Mouse (Mus musculus): Measurements from ENCODE around the gene Gm20388.

Gene Gm20388

DNA sequence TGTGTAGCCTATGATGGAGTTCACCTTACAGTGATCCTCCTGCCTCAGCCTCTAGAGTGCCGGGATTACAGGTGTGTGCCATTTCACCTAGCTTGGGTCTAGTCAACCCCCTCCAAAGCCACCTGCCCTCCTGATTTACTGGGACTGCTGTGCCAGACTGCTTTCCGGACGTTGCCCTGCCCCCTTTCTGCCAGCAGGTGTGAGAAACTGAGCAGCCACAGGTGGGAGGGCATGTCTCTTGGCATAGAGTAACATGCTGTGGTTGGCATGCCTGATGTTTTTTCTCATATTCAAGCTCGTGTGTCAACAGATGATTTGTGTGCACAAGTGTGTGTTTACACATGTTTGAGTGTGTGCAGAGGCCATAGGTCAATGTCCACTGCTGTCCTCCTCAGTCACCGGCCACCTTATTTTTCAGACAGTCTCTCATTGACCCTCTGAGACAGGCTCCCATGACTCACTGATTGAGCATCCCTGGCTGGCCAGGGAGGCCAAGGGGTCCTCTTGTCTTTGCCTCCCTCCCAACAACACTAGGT, 333.3 kb downstream of the Gm20388 start:
- no peak for DNase-seq

DNA sequence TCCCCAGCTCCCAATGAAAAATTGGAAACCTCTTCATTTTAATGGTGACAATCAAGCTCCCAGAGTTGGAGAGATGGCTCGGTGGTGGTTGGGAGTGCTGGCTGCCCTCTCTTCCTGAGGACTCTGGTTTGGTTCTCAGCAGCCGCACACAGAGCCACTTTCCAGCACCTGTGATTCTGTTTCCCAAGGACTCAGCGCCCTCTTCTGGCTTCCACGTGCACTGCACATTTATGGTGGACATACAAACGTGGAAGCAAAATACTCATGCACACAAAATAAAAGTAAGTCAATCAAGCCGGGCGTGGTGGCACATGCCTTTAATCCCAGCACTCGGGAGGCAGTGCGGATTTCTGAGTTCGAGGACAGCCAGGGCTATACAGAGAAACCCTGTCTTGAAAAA, 333.9 kb downstream of the Gm20388 start:
- DNase-seq = no peak

DNA sequence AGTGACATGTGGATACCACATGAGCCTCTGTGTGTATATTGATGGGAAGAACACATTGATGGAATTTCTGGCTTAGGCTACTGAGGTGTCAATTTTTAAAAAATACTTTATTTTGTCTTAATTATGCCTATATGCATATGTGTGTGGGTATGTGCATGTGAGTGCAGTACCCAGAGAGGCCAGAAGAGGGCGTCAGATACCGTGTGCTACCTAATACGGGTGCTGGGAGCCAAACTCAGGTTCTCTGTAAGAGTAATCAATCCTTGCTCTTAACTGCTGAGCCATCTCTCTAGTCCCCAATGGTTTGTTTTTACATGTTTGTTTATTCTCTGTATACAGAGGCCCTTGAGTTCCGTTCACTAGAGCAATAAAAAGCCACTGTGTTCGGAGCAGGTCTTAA, 337.0 kb downstream of the Gm20388 start:
- peak in 1 of 2 experiments; percentile 68 for DNase-seq

DNA sequence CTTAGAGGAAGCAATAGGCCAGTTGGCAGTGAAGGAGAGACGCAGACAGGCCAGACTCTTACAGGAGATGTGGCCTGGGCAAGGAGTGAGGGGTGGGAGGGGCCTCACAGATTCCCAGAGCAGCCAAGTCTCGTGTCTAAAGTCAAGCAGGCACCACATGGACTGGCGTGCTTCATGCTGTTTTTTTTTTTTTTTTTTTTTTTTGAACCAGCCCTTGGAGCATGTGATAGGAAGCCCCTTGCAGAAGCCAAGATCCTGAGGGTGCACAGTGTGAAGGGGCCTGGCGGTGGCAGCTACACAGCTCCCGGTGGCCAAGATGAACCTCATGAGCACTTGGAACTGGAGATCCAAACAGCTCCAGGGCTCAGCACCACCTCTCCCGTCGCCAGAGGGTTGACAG, 337.4 kb downstream of the Gm20388 start:
- DNase-seq = peak; percentile 77 to 85

DNA sequence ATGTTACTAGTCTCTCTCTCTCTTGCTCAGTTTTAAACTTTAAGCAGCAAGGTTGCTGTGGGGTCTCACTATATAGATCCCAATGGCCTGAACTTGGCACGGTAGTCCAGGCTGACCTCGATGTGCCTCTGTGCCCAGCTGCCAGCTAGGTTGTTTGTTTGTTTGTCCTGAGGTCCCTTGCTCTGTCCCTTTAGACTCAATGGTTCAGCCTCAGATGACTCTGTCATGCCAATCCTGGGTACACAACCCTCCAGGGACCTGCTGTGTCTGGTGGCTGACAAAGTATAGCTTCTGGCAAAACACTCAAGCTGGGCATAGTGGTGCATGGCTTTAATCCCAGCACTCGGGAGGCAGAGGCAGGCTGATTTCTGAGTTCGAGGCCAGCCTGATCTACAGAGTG, 337.8 kb downstream of the Gm20388 start:
- DNase-seq = peak in 1 of 2 experiments; percentile 65

DNA sequence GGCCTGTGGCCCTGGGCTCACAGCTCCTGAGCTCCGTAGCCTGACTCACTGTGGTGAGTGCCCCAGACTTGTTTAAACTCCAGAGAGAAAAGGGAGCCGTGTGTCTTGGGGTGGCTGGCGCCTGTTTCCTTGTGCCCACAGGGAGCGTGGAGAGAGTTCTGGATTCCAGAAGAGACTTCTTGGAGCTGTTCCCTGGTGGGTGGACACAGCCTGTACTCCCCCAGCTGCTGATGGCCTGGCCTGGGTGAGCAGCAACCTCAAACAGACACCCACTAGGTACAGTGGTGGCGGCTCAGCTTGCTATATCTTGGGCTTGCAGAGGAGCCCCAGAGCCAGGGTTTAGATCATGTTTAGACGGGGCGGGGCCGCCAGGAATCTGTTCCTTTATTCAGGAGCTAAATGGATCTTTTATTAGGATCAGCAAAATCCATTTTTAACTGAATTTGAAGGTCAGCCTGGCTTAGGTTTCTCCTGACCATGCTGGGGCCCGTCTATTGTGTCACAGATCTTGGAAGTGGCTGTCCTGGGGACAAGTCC, 339.2 kb downstream of the Gm20388 start:
- no peak for DNase-seq

GRCm38 (mm10) chr8:120250750-120251410, 340.2 kb downstream of the Gm20388 start:
- peak in 1 of 2 experiments; percentile 50 for DNase-seq

- DNase-seq = no peak
Measured at GRCm38 (mm10) chr8:120251411-120252035, 340.9 kb downstream of the Gm20388 start.

- DNase-seq = no peak
Measured at GRCm38 (mm10) chr8:120253626-120254025, 343.0 kb downstream of the Gm20388 start.

GRCm38 (mm10) chr8:120255406-120255987, 344.9 kb downstream of the Gm20388 start:
- no peak for DNase-seq

GRCm38 (mm10) chr8:120256958-120257357, 346.3 kb downstream of the Gm20388 start:
- no peak for DNase-seq

DNA sequence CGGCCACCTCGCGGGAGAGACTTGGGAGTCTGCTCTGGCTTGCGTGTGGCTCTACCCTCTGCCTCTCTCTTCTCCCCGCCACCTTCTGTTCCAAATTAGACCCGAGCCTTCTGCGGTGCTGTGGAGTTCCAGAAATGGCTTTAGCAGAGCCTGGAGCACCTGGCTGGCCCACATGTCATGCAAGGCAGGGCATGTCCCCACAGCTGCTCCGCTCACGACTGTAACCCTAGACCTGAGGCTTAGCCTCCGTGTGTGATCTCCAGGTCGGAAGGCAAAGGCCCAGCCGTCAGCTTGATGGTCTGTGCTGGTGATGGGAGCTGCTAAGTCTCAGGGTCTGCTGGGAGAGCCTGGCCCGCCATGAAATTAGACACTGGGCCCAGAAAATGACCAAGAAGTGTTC, 348.6 kb downstream of the Gm20388 start:
- DNase-seq = no peak

DNA sequence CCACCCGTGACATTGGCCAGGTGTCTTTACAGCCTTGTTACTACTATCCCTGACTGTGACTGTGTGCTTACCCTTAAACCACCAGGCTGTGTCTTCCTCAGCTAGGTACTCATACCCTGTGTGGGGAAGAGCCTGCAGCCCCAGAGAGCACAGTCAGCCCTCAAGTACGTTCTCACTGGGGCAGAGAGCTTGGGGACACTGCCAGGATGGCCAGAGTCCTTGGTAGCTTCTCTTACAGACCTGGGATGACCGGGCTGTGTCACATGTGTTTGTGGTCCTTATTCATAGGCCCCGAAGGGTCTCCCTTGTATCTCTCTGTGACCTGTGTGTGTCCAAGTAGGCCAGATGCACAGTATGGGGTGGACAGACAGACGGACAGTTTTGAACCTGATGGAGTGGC, 350.0 kb downstream of the Gm20388 start:
- no peak for DNase-seq

DNA sequence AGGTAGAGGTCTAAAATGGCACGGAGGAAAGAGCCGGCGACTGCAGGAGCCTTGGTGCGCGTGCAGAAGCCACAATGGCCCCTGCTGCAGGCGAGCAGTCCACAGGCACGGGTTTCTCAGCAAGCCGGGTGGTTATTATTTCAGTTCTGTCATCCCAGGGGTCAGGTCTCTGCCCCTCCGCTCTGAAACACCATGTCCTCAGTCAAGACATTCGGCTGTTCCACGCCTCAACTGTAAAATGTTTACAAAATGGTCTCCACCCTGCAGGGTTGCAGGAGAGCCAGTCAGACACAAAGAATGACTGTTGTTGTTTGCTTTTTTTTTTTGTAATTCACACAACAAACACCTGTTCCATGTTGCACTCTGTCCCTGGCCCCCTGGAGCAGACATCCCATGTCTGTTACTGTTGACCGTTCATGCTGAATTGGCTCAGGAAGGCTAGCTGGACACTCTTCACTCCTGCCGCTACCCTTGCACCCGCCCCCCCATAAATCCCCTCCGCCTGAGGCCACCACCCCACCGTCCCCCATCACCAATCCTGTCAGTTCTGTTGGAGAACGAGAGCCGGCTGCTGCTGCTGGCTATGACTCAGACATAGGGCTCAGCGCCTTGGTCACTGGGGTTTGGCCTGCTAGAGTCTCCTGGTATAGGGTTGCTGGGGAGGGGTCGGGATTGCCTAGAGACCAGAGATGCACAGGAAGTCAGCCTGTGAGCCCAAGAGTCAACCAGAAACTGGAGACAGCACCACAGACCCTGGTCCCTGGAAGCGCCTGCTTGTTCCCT, 350.9 kb downstream of the Gm20388 start:
- DNase-seq = no peak

DNA sequence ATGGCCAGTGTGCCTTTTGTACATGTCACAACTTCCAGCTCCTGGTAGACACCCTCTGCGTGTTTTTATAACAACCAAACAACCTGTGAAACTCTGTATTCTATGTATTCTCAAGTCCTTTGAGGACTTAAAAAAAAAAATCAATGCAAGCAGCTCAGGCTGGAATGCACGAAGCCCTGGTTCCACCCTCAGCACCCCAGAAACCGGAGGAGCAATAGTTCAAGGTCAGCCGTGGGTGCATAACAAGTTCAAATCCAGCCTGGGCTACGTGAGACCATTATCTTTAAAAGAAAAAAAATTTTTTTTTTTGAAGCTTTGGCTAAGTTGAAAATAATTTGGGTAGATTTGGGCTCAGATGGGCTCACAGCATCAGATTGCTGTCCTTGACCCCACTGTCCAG, 353.2 kb downstream of the Gm20388 start:
- DNase-seq = no peak

DNA sequence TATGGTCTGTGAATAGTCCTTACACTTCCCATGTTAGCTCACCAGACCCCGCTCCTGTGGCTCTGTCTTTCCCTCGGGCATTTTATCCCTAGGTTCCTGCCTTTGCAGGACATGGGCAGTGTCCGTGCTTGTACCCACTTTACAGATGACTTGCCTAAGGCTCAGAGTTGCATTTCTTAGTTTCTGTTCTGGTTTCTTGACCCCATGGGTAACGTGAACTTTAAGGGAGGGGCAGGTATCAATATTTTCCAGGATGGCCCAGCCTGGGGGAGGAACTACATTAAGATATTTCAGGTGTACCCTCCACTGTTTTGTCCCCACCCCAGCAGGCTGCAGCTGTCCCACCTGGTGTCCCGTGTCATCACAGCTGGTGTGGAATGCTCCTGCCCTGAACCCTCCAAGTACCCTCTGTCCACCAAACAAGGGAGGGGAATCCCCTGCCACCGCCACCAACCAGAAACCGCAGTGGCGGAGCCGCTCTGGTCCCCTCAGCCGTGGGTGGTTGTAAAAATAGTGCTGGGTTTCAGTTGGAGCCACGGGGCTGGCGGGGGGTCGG, 353.8 kb downstream of the Gm20388 start:
- no peak for DNase-seq

- peak; percentile 84 to 87 for DNase-seq
Measured at GRCm38 (mm10) chr8:120264944-120265453, 354.4 kb downstream of the Gm20388 start.

DNA sequence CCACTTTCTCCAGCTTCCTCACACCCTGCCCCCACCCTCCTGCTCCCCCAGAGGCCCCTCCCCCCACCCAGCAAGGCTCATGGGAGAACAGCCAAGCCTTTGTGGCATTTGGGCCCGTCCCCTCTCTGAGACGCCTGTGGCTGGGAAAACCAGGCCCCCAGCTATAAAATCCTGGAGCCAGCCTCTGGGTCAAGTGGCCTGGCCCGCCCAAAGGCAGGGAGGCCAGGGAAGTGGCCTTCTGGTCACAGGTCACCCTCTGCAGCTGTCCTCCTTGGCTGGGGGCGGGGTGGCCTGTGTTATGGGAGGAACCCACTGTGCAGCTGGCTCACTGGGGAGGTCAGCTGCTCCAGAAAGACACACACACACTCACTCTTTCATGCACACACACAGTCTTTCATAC, 354.8 kb downstream of the Gm20388 start:
- peak in 1 of 2 experiments; percentile 49 for DNase-seq

DNA sequence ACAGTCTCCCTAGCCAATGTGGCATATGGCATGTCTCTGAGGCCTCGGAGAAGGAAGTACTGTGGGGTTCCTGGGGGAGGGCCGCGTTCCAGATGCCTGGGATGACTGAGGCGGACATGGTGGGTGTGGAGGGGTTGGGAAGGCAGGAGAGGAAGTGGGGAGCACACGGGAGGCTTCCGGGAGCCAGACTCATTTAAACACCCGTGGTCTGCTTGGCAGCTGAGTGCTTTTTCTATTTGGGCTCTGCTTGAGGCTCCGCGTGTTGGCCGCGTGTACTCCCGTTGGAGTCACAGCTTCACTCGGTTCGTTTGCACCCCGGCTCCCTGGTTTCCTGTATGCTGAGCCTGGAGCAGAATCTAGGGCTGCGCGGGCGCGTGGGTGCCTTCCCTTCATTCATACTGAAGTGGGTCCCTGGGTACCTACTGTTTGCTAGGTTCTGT, 357.9 kb downstream of the Gm20388 start:
- DNase-seq = peak; percentile 79 to 86

- DNase-seq = peak; percentile 74 to 80
Measured at GRCm38 (mm10) chr8:120270449-120270848, 359.8 kb downstream of the Gm20388 start.

GRCm38 (mm10) chr8:120273430-120273829, 362.8 kb downstream of the Gm20388 start:
- DNase-seq = no peak
